Mouse (Mus musculus) activated CD4-positive, CD25-positive, alpha-beta regulatory T cell, adult 4 months (primary cell): ENCODE measurements around the gene Cela3b. TPM values are rescaled to one million over a fixed set of nuclear protein-coding genes. Genes with fewer than 3 reads are reported as not detected.

ENCODE experiments used
- ATAC-seq: one replicate; pipeline ENCODE4 v1.8.0; 2017
- polyA plus RNA-seq, 2 experiments: library from polyadenylated mRNA; unstranded; fragments of 100-300 nt; shearing (Covaris generic); gene quantifications; one replicate each; pipeline ENCODE4 v1.2.1; 2017

The Cela3b gene
- not detected for polyA plus RNA-seq

DNA sequence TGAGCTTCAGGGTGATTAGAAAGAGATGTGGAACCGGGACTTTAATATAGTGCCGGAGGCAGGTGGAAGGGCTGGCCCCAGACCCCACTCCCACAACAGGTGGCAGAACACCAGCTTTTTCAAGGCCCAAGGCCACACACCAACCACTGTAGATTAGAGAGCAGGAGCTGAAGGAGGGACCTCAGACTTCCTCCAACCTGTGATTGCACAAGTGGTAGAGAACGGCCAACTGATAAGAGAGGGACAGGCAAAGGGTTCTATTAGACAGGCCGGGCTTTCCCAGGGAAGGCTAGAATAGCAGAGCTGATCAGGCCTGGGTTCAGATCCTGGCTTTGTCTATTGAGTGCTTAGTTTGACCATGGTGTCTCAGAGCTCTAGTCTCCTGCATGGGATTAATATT is at the start of gene Cela3b:
Gene Cela3b (minus strand): TSS at position 39 of the 400 bp plus-strand sequence.
- no peak for ATAC-seq

DNA sequence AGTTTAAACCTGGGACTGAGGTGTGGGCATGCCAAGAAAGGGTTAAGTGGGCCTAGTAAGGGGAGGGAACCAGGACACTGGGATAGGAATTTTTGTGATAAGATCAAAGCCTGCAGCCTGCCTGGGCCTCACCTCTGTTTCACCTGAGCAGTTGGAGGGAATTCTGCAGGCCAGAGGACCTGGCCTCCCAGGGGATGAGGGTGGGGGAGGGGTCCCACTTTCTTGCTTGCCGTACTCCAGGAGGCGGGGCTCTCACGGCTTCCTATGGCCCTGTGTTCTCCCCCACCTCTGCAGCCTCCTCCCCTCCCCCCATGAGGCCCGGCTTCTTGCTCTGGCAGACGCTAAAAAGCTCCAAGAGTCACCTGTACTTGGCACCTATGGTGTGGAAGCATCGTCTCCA is 49.4 kb upstream of the Cela3b start:
- ATAC-seq = no peak

GRCm38 (mm10) chr4:137478306-137478705 is 48.0 kb upstream of the Cela3b start:
- ATAC-seq = no peak

DNA sequence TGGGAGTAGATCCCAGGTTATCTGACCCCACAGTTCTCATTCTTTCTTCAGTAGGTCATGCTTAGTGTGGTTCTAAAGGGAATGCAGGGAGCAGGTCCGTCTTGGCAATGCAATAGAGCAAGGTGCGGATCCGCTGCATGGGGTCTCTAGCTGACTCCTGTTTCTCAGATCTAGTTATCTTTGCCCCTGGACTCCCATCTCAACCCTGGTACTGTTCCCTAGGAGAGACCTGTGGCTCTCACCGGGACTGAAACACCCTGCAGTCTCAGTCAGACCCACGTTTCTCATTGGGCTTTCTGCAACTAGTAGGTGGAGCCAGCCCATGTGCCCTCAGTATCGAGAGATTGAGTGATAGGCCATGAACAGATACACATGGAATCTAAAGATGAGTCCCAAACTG is 47.3 kb upstream of the Cela3b start:
- no peak for ATAC-seq

DNA sequence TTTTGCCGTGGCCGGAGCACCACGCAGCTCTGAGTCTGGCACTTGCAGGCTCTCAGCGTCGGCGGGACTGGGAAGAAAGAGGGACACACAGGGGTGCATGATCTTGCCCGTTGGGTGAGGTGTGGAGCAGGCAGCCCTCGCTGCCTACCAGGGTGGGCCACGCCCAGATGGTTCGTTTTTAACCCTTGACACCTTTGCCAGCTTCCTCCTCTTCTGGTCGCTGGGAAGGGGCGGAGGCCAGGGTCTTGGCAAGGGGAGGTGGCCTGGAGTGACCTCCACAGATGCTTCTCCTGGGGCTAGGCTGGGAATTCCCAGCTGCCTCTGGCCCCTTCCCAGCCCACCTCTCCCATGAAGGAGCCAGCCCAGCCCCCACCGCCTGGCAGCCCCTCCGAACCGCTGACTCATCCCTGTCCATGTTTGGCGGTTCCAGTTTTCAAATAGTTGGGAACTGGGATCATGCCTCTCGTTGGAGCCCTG is 46.5 kb upstream of the Cela3b start:
- no peak for ATAC-seq

DNA sequence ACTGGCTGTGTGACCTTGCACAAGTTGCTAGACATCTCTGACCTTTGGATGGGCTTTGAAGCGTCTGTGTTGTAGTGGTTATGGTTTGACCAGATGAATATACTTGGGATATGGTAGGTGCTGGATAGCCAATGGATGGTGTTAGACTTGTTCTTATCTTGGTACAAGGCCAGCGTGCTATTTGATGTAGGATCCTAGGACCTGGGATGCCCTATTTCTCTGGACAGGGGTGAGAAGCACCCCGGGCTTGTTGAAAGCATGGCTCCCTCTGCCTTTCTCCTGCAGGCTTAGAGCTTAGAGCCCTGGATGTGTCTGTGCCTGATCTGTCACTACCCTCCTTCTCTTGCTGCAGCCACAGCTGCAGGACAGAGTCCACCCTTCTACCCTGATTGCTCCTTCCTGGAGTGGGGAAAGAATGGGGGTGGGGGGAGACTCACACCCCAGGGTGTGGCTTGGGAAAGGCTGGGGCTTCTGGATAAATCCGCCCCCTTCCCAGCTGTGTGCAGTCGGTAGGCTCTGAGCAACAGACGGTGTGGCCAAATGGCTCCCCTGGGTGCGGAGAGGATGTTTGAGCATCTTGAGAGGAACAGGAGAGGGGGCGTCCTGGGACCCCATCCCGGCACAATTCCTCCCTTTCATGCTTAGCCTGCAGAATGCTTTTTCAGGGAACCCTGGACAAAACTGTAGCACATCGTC is 45.9 kb upstream of the Cela3b start:
- ATAC-seq = no peak

DNA sequence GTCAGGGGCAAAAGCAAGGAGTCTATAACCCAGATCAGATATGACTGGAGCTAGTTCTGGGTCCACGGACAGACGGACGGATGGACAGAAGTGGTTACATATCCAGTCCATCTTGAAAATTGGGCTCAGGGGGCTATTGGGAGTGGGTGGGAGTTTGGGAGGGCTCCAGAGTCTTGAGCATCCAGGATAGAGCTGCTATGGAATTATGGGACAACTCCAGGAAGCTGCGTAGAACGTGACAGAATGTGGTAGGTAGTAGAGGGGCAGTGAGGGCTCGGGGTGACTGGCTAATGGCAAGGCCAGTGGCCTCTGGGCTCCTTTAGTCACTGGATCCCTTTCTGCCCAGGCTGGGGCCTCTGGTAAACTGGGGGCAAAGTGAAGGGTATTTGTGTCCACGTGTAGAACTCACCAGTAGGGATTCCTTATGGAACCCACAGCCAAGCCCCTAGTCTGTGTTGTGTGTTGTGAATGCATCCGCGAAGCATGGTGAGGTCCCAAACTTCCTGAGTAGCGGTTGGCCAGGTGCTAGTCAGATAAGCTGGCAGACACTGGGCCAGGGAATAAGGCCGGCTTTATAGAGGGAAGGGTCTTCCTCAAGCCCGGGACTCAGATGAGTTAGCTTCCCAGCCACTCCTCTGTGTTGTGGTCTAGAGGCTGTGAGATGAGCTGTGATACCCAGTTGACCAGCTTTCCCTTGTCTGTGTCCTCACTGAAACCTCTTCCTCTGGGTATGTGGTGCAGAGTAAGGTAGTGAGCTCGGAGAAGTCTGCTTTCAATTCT is 45.1 kb upstream of the Cela3b start:
- no peak for ATAC-seq

- no peak for ATAC-seq
These were observed 44.4 kb upstream of the Cela3b start for GRCm38 (mm10) chr4:137474694-137475093.

- ATAC-seq = no peak
These were observed 43.5 kb upstream of the Cela3b start for GRCm38 (mm10) chr4:137473701-137474388.

DNA sequence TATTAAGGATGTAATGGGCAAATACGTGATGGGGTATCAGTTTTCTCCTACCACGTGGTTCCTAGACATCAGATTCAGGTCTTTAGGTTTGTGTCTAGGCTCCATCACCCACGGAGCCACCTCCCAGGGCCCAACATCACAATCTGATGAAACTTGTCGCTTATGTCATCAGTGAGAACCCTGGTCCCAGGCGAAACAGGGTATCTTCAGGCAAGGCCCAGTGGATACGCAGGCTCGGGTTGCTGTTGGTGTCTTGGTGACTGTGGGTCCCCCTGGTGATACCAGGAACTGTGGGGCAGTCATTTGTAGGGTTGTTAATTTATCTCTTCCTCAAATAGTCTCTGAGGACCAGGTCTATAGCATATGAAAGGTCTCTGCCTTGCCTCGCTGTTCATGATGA is 42.9 kb upstream of the Cela3b start:
- ATAC-seq = no peak

GRCm38 (mm10) chr4:137471326-137471725 is 41.0 kb upstream of the Cela3b start:
- no peak for ATAC-seq

DNA sequence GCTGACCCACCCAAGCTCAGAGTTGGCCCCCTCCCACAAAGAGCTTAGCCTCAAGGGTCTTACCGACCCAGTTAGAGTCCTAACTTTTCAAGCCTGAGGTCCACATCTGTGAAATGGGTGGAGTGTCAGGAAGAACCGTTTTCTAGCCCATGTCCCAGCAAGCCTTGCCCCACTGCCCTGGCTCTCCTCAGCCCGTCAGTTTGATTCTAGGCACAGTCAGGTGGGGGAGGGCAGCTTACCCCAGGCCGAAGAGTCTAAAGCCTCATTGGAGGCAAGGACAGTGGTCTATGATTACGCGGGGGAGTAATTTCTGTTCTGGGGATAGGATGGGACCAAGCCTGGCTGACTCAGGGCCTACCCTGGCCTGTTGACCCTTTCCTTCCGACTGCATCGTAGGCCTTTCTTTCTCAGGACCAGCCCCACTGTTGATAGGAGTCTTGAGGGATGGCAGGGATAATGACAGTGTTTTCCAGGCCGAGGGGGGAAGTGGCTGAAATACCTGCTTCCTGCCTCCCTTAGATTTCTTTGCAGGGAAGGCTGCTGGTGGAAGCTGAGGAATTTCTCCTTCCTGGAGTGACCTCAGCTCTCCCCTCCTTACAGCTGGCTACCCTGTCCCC is 40.5 kb upstream of the Cela3b start:
- no peak for ATAC-seq

DNA sequence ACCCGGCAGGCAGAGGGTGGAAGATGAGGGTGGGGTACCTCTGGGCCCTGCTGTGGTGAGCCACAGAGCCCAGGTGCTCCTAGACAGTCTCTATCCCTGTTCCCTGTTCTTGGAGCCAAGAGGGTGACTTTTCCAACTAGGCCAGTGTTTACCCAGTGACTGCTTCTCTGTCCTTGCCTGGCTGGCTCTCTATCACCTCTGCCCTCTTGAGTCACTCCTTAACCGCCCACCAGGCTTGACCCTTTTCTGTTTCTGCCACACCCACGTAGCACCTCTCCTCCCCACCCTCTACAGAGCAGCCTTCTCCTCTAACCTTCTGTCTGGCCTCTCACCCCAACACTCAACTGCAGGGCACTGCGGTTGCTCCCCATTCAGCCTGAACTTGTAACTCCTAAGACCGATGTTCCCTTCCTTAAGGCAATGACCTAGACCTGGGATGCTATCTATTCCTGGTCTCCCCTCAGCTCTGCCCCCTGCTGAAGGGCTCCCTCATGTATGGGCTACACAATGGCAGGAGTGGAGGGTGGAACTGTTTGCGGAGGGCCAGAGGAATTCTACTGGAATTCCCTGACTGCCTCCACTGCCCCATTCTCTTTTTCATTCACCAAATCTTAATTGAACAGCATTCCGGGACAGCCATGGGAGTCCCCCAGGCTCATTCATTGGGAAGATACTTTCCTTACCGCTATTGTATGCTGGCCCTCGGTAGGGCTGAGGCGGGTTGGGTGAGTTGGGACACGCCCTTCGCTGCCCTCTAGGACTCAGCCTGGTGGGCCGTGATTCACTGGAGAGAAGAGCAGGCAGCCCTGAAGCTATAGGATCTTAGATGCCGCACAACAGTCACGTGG is 39.7 kb upstream of the Cela3b start:
- no peak for ATAC-seq

DNA sequence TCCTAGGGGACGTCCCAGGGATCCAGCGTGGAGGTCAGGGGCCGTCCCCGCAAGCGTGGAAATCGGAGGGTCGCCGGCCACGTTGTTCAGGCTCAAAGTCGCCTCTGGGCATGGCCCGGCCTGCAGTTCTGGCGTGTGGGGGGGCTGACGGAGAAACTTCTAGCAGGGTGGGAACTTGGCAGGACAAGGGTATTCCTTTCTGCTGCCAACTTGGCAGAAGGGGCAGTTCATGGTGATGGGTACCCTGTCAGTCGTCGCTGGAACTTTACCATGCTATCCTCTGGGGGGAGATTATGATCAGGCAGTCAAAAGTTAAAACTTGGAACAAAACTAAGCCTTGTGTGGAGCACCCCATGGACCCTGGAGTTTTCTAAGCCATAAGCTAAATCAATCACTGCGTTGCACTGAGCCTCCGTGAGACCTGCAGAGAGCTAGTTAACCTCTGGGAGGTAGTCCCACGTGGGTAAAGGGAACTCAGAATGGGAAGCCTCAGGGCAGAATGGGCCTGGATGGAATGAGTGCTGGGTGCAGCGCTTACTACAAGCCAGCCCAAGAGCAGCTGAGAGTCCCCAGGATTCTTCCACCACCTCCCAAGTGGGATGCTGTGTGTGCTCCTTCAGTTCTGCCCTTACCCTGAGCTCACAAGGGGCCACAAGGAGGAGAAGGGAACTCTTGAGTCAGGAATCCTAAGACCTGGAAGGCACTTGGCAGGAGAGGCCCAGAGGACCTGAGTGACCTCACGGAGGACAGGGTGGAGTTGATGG is 38.9 kb upstream of the Cela3b start:
- ATAC-seq = no peak

DNA sequence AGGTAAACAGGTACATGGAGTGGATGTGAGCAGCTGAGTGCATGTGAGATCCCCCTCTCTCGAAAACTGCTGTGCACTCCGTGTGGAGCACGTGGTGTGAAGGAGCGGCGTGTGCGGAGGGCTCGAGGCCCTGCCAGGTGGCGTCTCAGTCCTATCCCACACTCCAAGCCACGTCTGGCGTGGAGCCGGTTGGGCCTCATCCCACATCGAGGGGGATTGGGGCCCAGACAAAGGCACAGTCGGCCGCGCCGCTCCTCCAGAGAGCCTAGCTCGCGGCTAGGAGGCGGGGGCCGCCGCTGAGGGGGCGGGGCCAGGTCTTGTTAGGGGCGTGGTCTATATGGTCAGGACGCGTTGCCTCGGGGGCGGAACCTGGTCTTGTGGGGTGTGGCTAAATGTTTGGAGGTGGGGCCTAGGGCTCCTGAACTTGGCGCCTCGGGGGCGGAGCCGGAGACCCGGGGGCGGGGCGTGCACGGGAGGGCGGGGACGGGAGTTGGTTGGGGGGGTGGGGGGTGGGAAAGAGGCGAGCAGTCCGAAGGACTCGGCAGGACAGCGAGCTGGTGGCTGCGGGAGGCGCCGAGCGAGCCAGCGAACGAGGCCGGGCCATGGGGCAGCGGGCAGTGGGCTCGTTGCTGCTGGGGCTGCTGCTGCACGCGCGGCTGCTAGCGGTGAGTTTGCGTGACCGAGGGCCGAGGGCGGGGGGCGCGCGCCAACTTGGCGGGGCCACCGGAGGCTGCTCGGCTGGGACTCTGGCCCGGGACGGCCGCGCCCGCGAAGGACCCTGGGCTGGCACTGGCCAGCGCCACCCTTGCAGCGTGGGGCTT is 38.1 kb upstream of the Cela3b start, which contains the start of gene Hspg2:
Gene Hspg2 (plus strand): TSS at position 510 of the 821 bp plus-strand sequence.
- ATAC-seq = peak; percentile 63

DNA sequence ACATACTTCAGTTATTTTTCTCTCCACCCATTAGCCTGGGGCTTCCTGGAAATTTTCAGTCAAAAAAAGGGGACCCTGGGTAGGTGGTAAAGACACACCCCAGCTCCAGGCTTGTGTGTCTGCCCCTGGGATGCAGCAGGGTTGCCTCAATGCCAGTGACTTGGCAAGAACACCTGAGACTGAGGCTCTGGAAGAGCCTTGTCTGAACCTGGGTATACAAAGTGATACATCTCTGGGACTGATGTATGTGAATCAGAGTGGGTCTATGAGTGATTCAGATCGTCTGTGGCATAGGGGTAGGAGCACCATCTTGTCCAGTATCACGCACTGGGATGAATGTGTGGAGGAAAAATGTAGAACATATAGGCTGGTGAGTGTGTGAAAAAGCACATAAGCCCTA is 37.2 kb upstream of the Cela3b start:
- no peak for ATAC-seq

DNA sequence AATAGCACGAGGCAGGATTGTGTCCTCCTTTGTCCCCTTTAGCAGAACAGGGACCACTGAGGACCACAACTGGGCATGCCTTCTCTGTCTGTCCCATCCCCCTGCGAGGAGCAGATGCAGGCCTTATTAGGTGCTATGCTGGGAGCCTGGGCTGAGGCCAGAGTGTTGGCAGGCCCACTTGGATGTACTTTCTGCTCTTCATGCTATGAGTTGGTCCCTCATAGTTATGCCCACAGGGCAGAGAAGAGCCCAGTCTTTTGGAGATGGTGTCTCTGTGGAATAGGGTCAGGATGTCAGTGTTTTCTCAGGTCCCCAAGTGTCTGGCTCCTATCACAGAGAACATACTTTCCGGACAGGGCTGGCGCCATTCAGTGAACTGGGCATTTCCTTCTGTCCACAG is 36.7 kb upstream of the Cela3b start:
- ATAC-seq = no peak

DNA sequence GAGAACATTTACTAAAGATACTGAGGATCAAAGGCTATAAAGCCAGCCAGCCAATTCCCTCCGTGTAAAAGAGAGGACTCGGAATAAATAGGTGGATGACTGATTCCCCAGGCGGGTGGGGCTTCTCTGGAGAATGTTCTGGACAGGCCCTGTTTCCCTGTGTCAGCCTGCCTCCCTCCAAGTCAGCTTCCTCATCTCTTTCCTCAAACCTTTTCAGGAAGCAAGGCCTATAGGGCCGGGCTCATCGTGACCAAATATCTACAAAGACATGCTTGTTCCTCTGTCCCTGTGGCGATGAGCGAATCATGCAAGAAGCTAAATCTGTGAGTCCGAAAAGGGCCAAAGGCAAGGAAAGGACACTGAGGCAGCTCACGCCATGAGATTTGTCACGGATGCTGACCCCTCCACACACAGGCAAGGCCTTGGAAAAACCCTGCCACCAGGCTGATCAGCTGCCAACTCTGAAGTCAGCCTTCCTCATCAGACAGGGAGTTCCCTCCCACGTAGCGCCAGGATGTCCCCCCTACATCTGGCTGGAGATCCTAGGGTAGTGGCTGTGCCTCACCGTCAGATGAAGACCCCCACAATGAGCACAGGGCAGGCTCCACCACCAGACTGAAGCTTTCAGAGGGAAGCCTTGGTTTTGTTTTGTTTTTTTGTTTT is 34.9 kb upstream of the Cela3b start:
- ATAC-seq = no peak

- no peak for ATAC-seq
These were observed 31.8 kb upstream of the Cela3b start for GRCm38 (mm10) chr4:137461981-137462690.
